Mouse (Mus musculus): ENCODE results near the gene Mrgprg. TPM values are rescaled to one million over a fixed set of nuclear protein-coding genes. Genes with fewer than 3 reads are reported as not detected.

Mrgprg gene
- total RNA-seq, 2 experiments from 2014 or later, result 1.3 to 3.8 TPM

Small RNA genes lying within 50 kb of the gene (microRNA-seq; reads per million reads assigned to microRNA genes)
- gene Gm22064, result not detected

Other genes starting within 250 kb of the Mrgprg start
- gene Nap1l4, start 217.9 kb downstream of the Mrgprg start, total RNA-seq (2021), result 100 to 1,000 TPM; 149 to 150 TPM
- gene Cars, start 166.9 kb downstream of the Mrgprg start, total RNA-seq (2021), result 10 to 100 TPM; 46.9 to 59.3 TPM
- 1 to 10 TPM in 1 of 2 experiments, under 1 TPM in 1; 0.79 to 1.7 TPM for gene Tnfrsf26, start 138.3 kb downstream of the Mrgprg start, total RNA-seq (2021)
- gene Tnfrsf22, start 117.3 kb downstream of the Mrgprg start, total RNA-seq (2021), result 1 to 10 TPM; 3.5 to 3.9 TPM
- 1 to 10 TPM; 3.1 to 4.3 TPM for gene Tnfrsf23, start 81.1 kb downstream of the Mrgprg start, total RNA-seq (2021)
- gene Osbpl5, start 10.0 kb downstream of the Mrgprg start, total RNA-seq (2021), result 10 to 100 TPM; 29.6 to 32.4 TPM
- gene Mrgpre, start 17.5 kb upstream of the Mrgprg start, total RNA-seq (2021), result 1 to 10 TPM; 1.3 to 1.6 TPM
- gene Nadsyn1, start 55.9 kb upstream of the Mrgprg start, total RNA-seq (2021), result 10 to 100 TPM; 11.8 to 12.6 TPM
- gene Dhcr7, start 56.2 kb upstream of the Mrgprg start, total RNA-seq (2021), result 1,000 to 10,000 TPM in 1 of 2 experiments, 100 to 1,000 TPM in 1; 948 to 1,085 TPM
- not detected for gene Gm498, start 99.8 kb upstream of the Mrgprg start, total RNA-seq (2021)
- 1 to 10 TPM; 2.8 to 6.6 TPM for gene Shank2, start 234.9 kb upstream of the Mrgprg start, total RNA-seq (2021)